Mouse (Mus musculus) CH12.LX (cell line): Measurements from ENCODE around the gene Jhy.

Experiments
- CHD1 ChIP-seq: IDR thresholded peaks from 2 replicates; pipeline ENCODE4 v1.6.1; 2012; ENCODE audit warnings: low read depth, low read length, improper control_type of control experiment, inconsistent platforms
- CHD2 ChIP-seq: IDR thresholded peaks from 2 replicates; pipeline ENCODE4 v1.6.1; 2011; ENCODE audit warnings: low read length, improper control_type of control experiment
- CTCF ChIP-seq, 2 experiments: IDR thresholded peaks in 1 of 2; conservative IDR thresholded peaks in 1 of 2; 2 replicates each; pipeline ENCODE4 v1.5.1; 2011 to 2012; ENCODE audit warnings: low read depth in 2 of 2, low read length in 2 of 2, improper control_type of control experiment in 1 of 2, inconsistent platforms in 1 of 2, mild to moderate bottlenecking in 1 of 2, moderate library complexity in 1 of 2
- EP300 ChIP-seq: IDR thresholded peaks from 2 replicates; pipeline ENCODE4 v1.6.1; 2011; ENCODE audit warnings: low read length, improper control_type of control experiment
- IRF4 ChIP-seq: IDR thresholded peaks from 2 replicates; pipeline ENCODE4 v1.6.1; 2014; ENCODE audit warnings: low read depth, mild to moderate bottlenecking, inconsistent platforms, low read length, improper control_type of control experiment
- JUN ChIP-seq: IDR thresholded peaks from 2 replicates; pipeline ENCODE4 v1.6.1; 2011; ENCODE audit warnings: low read depth, mild to moderate bottlenecking, low read length, improper control_type of control experiment, moderate library complexity; ENCODE audit not compliant: insufficient read depth
- MAFK ChIP-seq: IDR thresholded peaks from 2 replicates; pipeline ENCODE4 v1.6.1; 2011; ENCODE audit warnings: low read length, improper control_type of control experiment; ENCODE audit not compliant: insufficient replicate concordance
- POLR2A ChIP-seq: IDR thresholded peaks from 2 replicates; pipeline ENCODE4 v1.6.1; 2011; ENCODE audit warnings: low read depth, mild to moderate bottlenecking, improper control_type of control experiment, low read length
- USF1 ChIP-seq: IDR thresholded peaks from 2 replicates; pipeline ENCODE4 v1.6.1; 2014; ENCODE audit warnings: low read depth, mild to moderate bottlenecking, inconsistent platforms, low read length, improper control_type of control experiment
- ZKSCAN1 ChIP-seq: IDR thresholded peaks from 2 replicates; pipeline ENCODE4 v1.6.1; 2012; ENCODE audit warnings: low read depth, inconsistent platforms, low read length, improper control_type of control experiment, borderline replicate concordance
- ZMIZ1 ChIP-seq: IDR thresholded peaks from 2 replicates; pipeline ENCODE4 v1.6.1; 2012; ENCODE audit warnings: low read depth, mild to moderate bottlenecking, inconsistent platforms, low read length, improper control_type of control experiment

DNA sequence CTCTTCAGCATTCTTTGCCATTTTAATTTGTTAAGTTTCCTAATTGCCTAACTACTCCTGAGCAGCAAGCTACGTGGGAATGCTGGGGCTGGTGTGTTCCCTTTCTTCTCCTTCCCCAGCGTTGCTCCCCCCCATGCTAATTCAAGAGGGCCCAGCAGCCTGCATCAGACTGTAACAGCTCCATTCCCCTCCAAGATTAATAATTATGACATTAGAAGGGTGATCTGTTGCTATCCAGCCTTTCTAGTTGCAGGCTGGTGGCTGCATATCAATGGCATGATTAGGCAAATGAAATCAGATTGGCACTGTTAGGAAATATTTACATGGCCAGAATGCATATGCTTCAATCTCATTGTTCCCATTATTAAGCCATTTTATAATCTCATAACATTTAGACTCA is 112.4 kb downstream of the Jhy start:
- TF ChIP-seq EP300 (no peak), CTCF (conservative IDR thresholded peaks at IDR 0.05 in 1 of 2, IDR thresholded peaks at IDR 0.05 in 1 of 2; ENCODE audit: low read depth in 2 of 2, low read length in 2 of 2) (no peak), POLR2A (no peak), IRF4 (no peak), ZMIZ1 (no peak), CHD2 (no peak), JUN (no peak), ZKSCAN1 (no peak), USF1 (no peak), CHD1 (no peak), MAFK (no peak)
